Mouse (Mus musculus) adrenal gland, postnatal 0 days (tissue): ENCODE data around the gene Nphp3. TPM values are rescaled to one million over a fixed set of nuclear protein-coding genes. Genes with fewer than 3 reads are reported as not detected.

ENCODE experiments used
- polyA plus RNA-seq: library from polyadenylated mRNA; unstranded; fragments of >200 nt; fragmentation: Nextera tagmentation; extraction: Ambion mirVana; gene quantifications from 2 replicates; pipeline ENCODE4 v1.2.1, GENCODE M21; 2015

Nphp3 gene
- polyA plus RNA-seq, result 1.8 and 3.3 TPM in 2 replicates

GRCm38 (mm10) chr9:104001921-104002859 lies at the start of gene Nphp3:
Nphp3 (plus strand) TSS chr9:104002544.

GRCm38 (mm10) chr9:104040362-104040761 lies 38.0 kb downstream of the Nphp3 start, which contains the start of gene Gm28305:
Gm28305 (plus strand) TSS chr9:104040662.

GRCm38 (mm10) chr9:104062430-104063243 lies 60.3 kb downstream of the Nphp3 start, which contains the start of gene Uba5:
Uba5 (minus strand) TSS chr9:104063134.

GRCm38 (mm10) chr9:104063244-104063961 lies 61.1 kb downstream of the Nphp3 start, which contains the start of gene Acad11:
Acad11 (plus strand) TSS chr9:104063377.

Other genes with a start within 250 kb of the Nphp3 start
- gene Tmem108, start 240.7 kb upstream of the Nphp3 start, polyA plus RNA-seq, result 9.9 and 12.8 TPM in 2 replicates
- not detected in 2 replicates for gene Gm28305, start 38.1 kb downstream of the Nphp3 start, polyA plus RNA-seq
- gene Uba5, start 60.6 kb downstream of the Nphp3 start, polyA plus RNA-seq, result 41.2 and 49.2 TPM in 2 replicates
- 12.4 and 14.7 TPM in 2 replicates for gene Acad11, start 60.8 kb downstream of the Nphp3 start, polyA plus RNA-seq
- gene Ackr4, start 124.4 kb downstream of the Nphp3 start, polyA plus RNA-seq, result 3.7 and 4.5 TPM in 2 replicates